Mouse (Mus musculus) hindbrain, embryonic 15.5 days (tissue): Measurements from ENCODE around the gene Sh2d7. TPM values are rescaled to one million over a fixed set of nuclear protein-coding genes. Genes with fewer than 3 reads are reported as not detected.
A peak's percentile ranks its signal among the peaks of the same experiment; 100 is the strongest.

ENCODE experiments used
- ATAC-seq: fragments of 200-750 bp; cut with Nextera tagmentation; 2 replicates; pipeline ENCODE4 v1.8.0; 2017; ENCODE audit warnings: low read depth, moderate number of reproducible peaks, moderate TSS enrichment; ENCODE audit not compliant: low FRiP score
- H3K27ac ChIP-seq: fragments of 300-500 bp; sonication (generic); replicated peaks from 2 replicates; pipeline ENCODE4 v1.5.1; 2015; ENCODE audit warnings: mild to moderate bottlenecking, inconsistent platforms
- H3K27me3 ChIP-seq: fragments of 300-500 bp; sonication (generic); 2 replicates; pipeline ENCODE4 v1.6.1; 2015; ENCODE audit warnings: control low read depth, inconsistent platforms
- H3K36me3 ChIP-seq: fragments of 300-500 bp; sonication (generic); 2 replicates; pipeline ENCODE4 v1.6.1; 2015; ENCODE audit warnings: control low read depth, inconsistent platforms
- H3K4me1 ChIP-seq: fragments of 300-500 bp; sonication (generic); replicated peaks from 2 replicates; pipeline ENCODE4 v1.6.1; 2015; ENCODE audit warnings: control low read depth, inconsistent platforms
- H3K4me2 ChIP-seq: fragments of 300-500 bp; sonication (generic); 2 replicates; pipeline ENCODE4 v1.6.1; 2015; ENCODE audit warnings: moderate library complexity, mild to moderate bottlenecking, inconsistent platforms
- H3K4me3 ChIP-seq: fragments of 300-500 bp; sonication (generic); 2 replicates; pipeline ENCODE4 v1.5.1; 2015; ENCODE audit warnings: mild to moderate bottlenecking, inconsistent platforms
- H3K9ac ChIP-seq: fragments of 300-500 bp; sonication (generic); 2 replicates; pipeline ENCODE4 v1.6.1; 2015; ENCODE audit warnings: inconsistent platforms
- H3K9me3 ChIP-seq: fragments of 300-500 bp; sonication (generic); 2 replicates; pipeline ENCODE4 v1.6.1; 2016; ENCODE audit warnings: control low read depth, inconsistent platforms
- WGBS: fragments of 180-500 bp; shearing (Covaris S2); methylation state at CpG from one replicate; pipeline ENCODE4 v1.1.7; 2015; 5-methylcytosine and 5-hydroxymethylcytosine counted together
- polyA plus RNA-seq: library from polyadenylated mRNA; unstranded; fragments of >200 nt; fragmentation: Nextera tagmentation; extraction: Ambion mirVana; gene quantifications from 2 replicates; pipeline ENCODE4 v1.2.1, GENCODE M21; 2015

Gene Sh2d7
- polyA plus RNA-seq: 0.09 TPM in 1 of 2 replicates, not detected in the other

GRCm38 (mm10) chr9:54538684-54539083 is at the start of gene Sh2d7:
TSS of gene Sh2d7 (plus strand) at chr9:54538984.
- Histone ChIP-seq H3K27me3 (no peaks in the 10 kb centered on the region), H3K27ac (no peak within 1 kb of the TSS), H3K9ac (no peak within 1 kb of the TSS), H3K4me1 (peaks cover 16% of the 10 kb centered on the region), H3K9me3 (no peaks in the 10 kb centered on the region), H3K36me3 (no peaks in the 10 kb centered on the region), H3K4me3 (no peak within 1 kb of the TSS), H3K4me2 (no peak within 1 kb of the TSS)
- WGBS: 92% methylated on average over 14 of the region's 14 CpGs
- ATAC-seq: no peak

DNA sequence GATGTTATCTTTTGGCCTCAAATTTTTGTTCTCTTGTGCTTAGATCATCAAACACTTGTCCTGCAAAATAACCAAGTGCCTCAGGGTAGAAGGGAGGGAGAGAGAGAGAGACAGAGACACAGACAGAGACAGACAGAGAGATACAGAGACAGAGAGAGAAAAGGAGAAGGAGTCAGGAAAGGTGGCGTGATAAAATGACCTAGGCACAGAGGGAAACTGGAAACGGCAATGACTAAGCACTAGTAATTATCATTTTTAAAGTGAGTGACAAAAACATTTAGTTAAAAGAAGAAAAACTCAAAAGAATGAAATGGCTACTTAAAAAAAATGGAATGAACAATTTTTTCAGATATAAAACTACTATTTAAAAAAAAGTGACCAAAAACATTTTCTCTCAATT is 49.2 kb upstream of the Sh2d7 start:
- Histone ChIP-seq H3K4me2 (no peak overlapping the region), H3K27ac (no peak overlapping the region), H3K4me1 (no peaks in the 10 kb centered on the region), H3K27me3 (no peaks in the 10 kb centered on the region), H3K36me3 (no peaks in the 10 kb centered on the region), H3K9ac (no peak overlapping the region), H3K4me3 (no peak overlapping the region), H3K9me3 (no peaks in the 10 kb centered on the region)
- 78% methylated on average over 2 of the region's 2 CpGs for WGBS
- ATAC-seq: no peak

- Histone ChIP-seq H3K4me1 (no peaks in the 10 kb centered on the region), H3K27me3 (no peaks in the 10 kb centered on the region), H3K9me3 (no peaks in the 10 kb centered on the region), H3K4me2 (no peak overlapping the region), H3K36me3 (no peaks in the 10 kb centered on the region), H3K4me3 (no peak overlapping the region), H3K27ac (no peak overlapping the region), H3K9ac (no peak overlapping the region)
- ATAC-seq: no peak
- 94% methylated on average over 2 of the region's 2 CpGs for WGBS
Measured at GRCm38 (mm10) chr9:54490431-54490830, 48.4 kb upstream of the Sh2d7 start.

GRCm38 (mm10) chr9:54499291-54499690 is 39.5 kb upstream of the Sh2d7 start:
- 82% methylated on average over 6 of the region's 6 CpGs for WGBS
- Histone ChIP-seq H3K9ac (no peak overlapping the region; the same call in 1 of the 2 replicates), H3K4me1 (peaks cover 32% of the 10 kb centered on the region), H3K36me3 (no peaks in the 10 kb centered on the region), H3K9me3 (no peaks in the 10 kb centered on the region), H3K4me2 (peak overlapping the region; percentile 67), H3K27me3 (no peaks in the 10 kb centered on the region), H3K4me3 (0 out of 2 replicates have a peak overlapping the region, but pooled peaks have one; percentile 68), H3K27ac (no peak overlapping the region)
- ATAC-seq: no peak

DNA sequence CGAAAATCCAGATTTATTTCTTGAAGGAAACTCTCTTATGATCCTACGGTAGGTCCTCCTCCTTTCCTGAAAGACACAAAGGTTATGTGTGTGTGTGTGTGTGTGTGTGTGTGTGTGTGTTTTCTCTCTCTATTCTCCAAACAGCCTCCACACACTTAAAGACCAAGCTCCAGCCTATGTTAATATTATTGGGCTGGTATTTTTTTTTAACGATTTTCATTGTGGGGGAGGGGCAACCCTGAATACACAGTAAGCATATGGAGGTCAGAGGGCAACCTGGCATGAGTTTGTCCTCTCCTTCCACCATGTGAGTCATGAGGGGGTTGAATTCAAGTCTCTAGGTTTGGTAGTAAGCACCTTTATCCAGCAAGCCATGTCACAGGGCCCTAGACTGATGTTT is 39.0 kb upstream of the Sh2d7 start:
- peaks cover 32% of the 10 kb centered on the region for H3K4me1 ChIP-seq
- 79% methylated on average over 3 of the region's 3 CpGs for WGBS
- peak overlapping the region; percentile 79; the same call in 1 of the 2 replicates for H3K9ac ChIP-seq
- no peaks in the 10 kb centered on the region for H3K9me3 ChIP-seq
- no peaks in the 10 kb centered on the region for H3K36me3 ChIP-seq
- H3K4me2 ChIP-seq: peak overlapping the region; percentile 67
- ATAC-seq: no peak
- H3K27me3 ChIP-seq: no peaks in the 10 kb centered on the region
- peak overlapping the region; percentile 68 for H3K4me3 ChIP-seq
- H3K27ac ChIP-seq: no peak overlapping the region

- no peaks in the 10 kb centered on the region for H3K27me3 ChIP-seq
- WGBS: under 1% methylated on average over 41 of the region's 43 CpGs
- H3K4me1 ChIP-seq: peaks cover 32% of the 10 kb centered on the region
- peak overlapping the region; percentile 68 for H3K4me3 ChIP-seq
- H3K4me2 ChIP-seq: peak overlapping the region; percentile 67
- H3K9me3 ChIP-seq: no peaks in the 10 kb centered on the region
- peak overlapping the region; percentile 93 for H3K27ac ChIP-seq
- H3K36me3 ChIP-seq: no peaks in the 10 kb centered on the region
- H3K9ac ChIP-seq: peak overlapping the region; percentile 79
- no peak; the same call in none of the 2 replicates for ATAC-seq
Measured at GRCm38 (mm10) chr9:54500832-54501452, 37.8 kb upstream of the Sh2d7 start.

- H3K4me3 ChIP-seq: peak within 1 kb of the TSS; percentile 68
- peak within 1 kb of the TSS; percentile 79 for H3K9ac ChIP-seq
- H3K27me3 ChIP-seq: no peaks in the 10 kb centered on the region
- under 1% methylated on average over 87 of the region's 99 CpGs for WGBS
- peak within 1 kb of the TSS; percentile 67 for H3K4me2 ChIP-seq
- no peaks in the 10 kb centered on the region for H3K36me3 ChIP-seq
- ATAC-seq: peak; percentile 95
- peak within 1 kb of the TSS; percentile 93 for H3K27ac ChIP-seq
- peaks cover 32% of the 10 kb centered on the region for H3K4me1 ChIP-seq
- H3K9me3 ChIP-seq: no peaks in the 10 kb centered on the region
Measured at GRCm38 (mm10) chr9:54501453-54502110, 37.2 kb upstream of the Sh2d7 start, which contains the start of gene Dmxl2. TSS of gene Dmxl2 (minus strand) at chr9:54501626.

GRCm38 (mm10) chr9:54502111-54502495 is 36.7 kb upstream of the Sh2d7 start:
- H3K36me3 ChIP-seq: no peaks in the 10 kb centered on the region
- no peaks in the 10 kb centered on the region for H3K9me3 ChIP-seq
- H3K4me2 ChIP-seq: peak overlapping the region; percentile 67
- H3K27me3 ChIP-seq: no peaks in the 10 kb centered on the region
- H3K4me1 ChIP-seq: peaks cover 32% of the 10 kb centered on the region
- ATAC-seq: peak; percentile 35; the same call in 1 of the 2 replicates
- peak overlapping the region; percentile 68 for H3K4me3 ChIP-seq
- H3K9ac ChIP-seq: peak overlapping the region; percentile 79
- 2% methylated on average over 13 of the region's 13 CpGs for WGBS
- H3K27ac ChIP-seq: peak overlapping the region; percentile 93

DNA sequence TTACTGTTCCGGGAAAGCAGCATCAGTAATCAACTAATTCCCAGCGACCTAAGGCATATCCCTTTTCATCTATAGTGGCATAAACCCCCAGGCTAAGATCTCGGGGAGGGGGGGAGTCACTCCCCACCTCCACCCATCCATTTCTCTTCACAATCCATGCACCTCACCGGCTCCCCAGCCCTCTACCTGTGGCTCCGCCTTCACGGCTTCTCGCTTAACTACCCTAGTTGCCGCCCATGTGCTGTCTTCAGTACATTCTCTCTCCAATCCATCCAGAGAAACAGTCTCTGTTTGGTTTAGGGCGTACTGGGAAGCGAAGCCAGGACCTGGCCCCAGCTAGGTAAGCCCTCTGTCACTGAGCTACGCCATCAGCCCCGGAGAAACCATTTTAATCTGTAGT is 35.9 kb upstream of the Sh2d7 start:
- peak overlapping the region; percentile 67 for H3K4me2 ChIP-seq
- H3K36me3 ChIP-seq: no peaks in the 10 kb centered on the region
- H3K27ac ChIP-seq: no peak overlapping the region
- 11% methylated on average over 12 of the region's 12 CpGs for WGBS
- H3K4me1 ChIP-seq: peaks cover 32% of the 10 kb centered on the region
- no peak for ATAC-seq
- H3K4me3 ChIP-seq: peak overlapping the region; percentile 68
- H3K9me3 ChIP-seq: no peaks in the 10 kb centered on the region
- no peaks in the 10 kb centered on the region for H3K27me3 ChIP-seq
- 0 out of 2 replicates have a peak overlapping the region, but pooled peaks have one; percentile 79 for H3K9ac ChIP-seq

GRCm38 (mm10) chr9:54515991-54516390 is 22.8 kb upstream of the Sh2d7 start:
- Histone ChIP-seq H3K36me3 (no peaks in the 10 kb centered on the region), H3K27ac (no peak overlapping the region), H3K9ac (no peak overlapping the region), H3K4me2 (no peak overlapping the region), H3K9me3 (no peaks in the 10 kb centered on the region), H3K4me3 (no peak overlapping the region), H3K27me3 (no peaks in the 10 kb centered on the region), H3K4me1 (no peaks in the 10 kb centered on the region)
- 85% methylated on average over 2 of the region's 2 CpGs for WGBS
- no peak for ATAC-seq

DNA sequence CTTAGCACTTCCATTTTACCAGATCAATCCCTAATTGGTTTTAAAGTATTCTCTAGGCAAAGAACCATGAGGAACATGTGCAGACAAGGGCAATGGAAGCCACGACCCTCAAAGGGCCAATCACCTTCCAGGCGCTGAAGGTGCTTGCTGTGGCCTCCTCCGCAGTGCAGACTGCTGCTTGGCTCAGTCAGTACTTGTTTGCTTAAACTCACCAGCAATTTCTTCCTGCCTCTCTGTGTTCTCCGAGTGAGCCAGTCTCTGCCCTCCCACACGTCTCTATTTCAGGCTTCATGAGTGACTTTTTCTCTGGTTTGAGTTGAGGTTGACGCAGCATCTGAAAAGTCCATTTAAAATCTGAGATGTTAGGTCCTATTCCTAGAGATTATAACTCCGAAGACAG is 19.9 kb upstream of the Sh2d7 start:
- no peaks in the 10 kb centered on the region for H3K4me1 ChIP-seq
- no peaks in the 10 kb centered on the region for H3K36me3 ChIP-seq
- H3K27me3 ChIP-seq: no peaks in the 10 kb centered on the region
- H3K27ac ChIP-seq: no peak overlapping the region
- H3K4me2 ChIP-seq: no peak overlapping the region
- no peak overlapping the region for H3K4me3 ChIP-seq
- H3K9ac ChIP-seq: no peak overlapping the region
- ATAC-seq: no peak
- 69% methylated on average over 7 of the region's 7 CpGs for WGBS
- H3K9me3 ChIP-seq: no peaks in the 10 kb centered on the region

- ATAC-seq: no peak
- H3K27me3 ChIP-seq: no peaks in the 10 kb centered on the region
Measured at GRCm38 (mm10) chr9:54520286-54520685, 18.5 kb upstream of the Sh2d7 start.

More at GRCm38 (mm10) chr9:54520286-54520685, 18.5 kb upstream of the Sh2d7 start:
- Histone ChIP-seq H3K4me2 (no peak overlapping the region), H3K27ac (no peak overlapping the region), H3K9me3 (no peaks in the 10 kb centered on the region), H3K9ac (no peak overlapping the region), H3K4me1 (no peaks in the 10 kb centered on the region), H3K4me3 (no peak overlapping the region), H3K36me3 (no peaks in the 10 kb centered on the region)
- WGBS: 85% methylated on average over 4 of the region's 4 CpGs
